Mouse (Mus musculus) gastrocnemius, adult 18-20 months (tissue): ENCODE data around the gene Gbp2. TPM values are rescaled to one million over a fixed set of nuclear protein-coding genes. Genes with fewer than 3 reads are reported as not detected.
"Not testable (repeated sequence)": the region's sequence is repeated elsewhere in the genome, so short reads cannot be mapped to it uniquely, and the experiment has no call there.

Experiments
- DNase-seq: peaks from one replicate; pipeline ENCODE4 v3.0.0; 2021; ENCODE audit warnings: low spot score
- long read RNA-seq, 2 experiments: library from polyadenylated mRNA; stranded (forward); transcript quantifications; one replicate each; pipeline ENCODE4 v2.0.0; 2021
- total RNA-seq, 2 experiments: library from RNA; stranded (reverse); gene quantifications; 2 replicates each; pipeline ENCODE4 v1.2.3; 2021

Gbp2 gene
- 1 to 10 TPM; 2.4 to 5.7 TPM for total RNA-seq
- long read RNA-seq, experiment 1, transcript Gbp2-201 (11 exons, 2,516 nt): major isoform, 13 of 15 reads
- long read RNA-seq, experiment 1, partial matches to known transcripts: 1 of 15 reads
- long read RNA-seq, experiment 1, other reads (novel, unspliced or antisense): 1 of 15 reads
- long read RNA-seq, experiment 2, transcript Gbp2-201 (11 exons, 2,516 nt): major isoform, 7 of 9 reads
- long read RNA-seq, experiment 2, partial matches to known transcripts: 2 of 9 reads
- long read RNA-seq, experiment 2, other reads (novel, unspliced or antisense): 0 of 9 reads

DNA sequence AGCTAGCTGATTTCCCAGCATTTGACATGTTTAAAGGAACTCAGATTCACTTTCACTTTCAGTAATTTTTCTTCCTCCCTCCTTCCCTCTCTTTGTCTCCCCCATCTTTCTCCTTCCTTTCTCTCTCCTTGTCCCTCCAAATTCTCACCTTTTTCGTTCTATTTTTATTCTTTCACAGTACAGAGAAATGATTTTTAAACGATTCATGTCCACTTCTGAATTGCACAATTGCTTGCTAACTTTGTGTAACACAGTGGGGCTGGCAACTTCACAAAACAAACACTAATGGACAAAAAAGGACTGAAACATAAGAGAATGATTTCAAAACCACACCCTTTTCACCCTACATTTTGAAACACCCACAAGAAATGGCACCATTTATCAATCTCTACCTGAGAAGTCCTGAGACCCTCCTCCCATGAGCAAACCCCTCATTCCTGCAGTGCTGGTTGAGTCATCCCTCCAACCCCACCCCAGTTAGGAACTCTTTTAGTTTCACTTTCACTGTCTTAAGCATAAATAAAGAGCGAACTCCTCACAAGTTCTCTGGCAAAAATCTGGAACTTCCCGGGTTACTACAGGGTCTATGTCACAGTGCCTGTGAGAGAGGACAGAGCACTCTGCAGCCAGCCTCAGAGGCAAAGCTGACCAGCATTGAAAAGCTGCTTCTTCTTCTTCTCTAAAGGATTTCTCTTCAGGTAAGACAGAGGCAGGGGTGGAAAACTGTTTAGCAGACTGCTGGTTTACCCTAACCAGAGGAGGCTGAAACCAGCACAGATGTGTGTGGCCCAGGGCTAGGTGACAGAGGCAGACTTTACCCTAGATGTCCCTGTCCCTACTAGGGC, at the start of gene Gbp2:
TSS of gene Gbp2 (plus strand) at position 492 of the 845 bp plus-strand sequence.
- peak; percentile 55 for DNase-seq

DNA sequence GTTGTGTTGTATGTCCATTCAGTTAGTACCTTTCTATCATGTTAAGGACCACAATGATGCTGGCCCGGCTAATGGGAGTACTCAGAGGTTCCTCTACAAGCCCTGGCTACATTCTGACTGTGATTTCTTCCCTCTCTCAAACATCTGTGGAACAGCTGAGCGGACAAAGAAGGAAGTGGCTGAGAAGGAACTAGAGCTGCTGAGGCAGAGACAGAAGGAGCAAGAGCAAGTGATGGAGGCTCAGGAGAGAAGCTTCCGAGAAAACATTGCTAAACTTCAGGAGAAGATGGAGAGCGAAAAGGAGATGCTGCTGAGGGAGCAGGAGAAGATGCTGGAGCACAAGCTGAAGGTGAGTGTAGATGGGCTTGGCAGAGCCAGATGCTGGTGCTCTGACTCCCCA, 49.7 kb upstream of the Gbp2 start:
- no peak for DNase-seq

- no peak for DNase-seq
Measured at GRCm38 (mm10) chr3:142577108-142577507, 43.3 kb upstream of the Gbp2 start.

- DNase-seq: no peak
Measured at GRCm38 (mm10) chr3:142578342-142578741, 42.1 kb upstream of the Gbp2 start.

DNA sequence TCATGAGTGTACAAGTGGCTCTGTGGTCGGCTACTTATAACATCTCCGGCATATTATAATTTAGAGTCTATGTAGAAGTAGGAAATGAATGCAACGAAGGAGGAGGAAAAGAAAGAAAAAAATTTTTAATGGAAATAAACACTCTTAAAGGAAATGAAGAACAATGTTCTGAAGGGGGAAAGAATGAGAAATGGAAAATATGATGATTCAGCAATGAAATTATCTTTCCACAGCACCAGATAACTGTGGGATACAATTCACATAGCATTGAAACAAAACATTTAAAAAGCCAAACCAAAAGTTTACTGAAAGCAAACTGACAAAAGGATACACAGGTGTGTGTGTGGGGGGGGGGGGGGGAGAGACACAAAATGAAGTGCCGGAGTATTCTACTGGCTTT, 37.3 kb upstream of the Gbp2 start:
- DNase-seq: no peak

DNA sequence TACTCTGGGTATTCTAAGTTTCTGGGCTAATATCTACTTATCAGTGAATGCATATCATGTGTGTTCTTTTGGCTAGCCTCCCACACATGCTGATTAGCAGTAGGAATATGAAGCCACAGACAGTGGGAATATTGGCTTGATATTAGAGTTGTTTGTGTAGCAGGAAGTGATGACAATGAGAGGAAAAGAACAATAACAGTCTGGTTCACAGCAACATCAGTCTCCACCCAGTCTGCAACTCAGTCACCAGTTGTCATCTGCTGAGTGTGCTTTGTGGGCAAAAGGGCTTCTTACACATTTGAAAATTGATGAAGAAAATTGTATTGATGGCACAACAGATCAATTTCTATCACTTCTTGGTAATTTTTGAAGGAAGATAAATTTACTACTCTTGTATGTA, 33.0 kb upstream of the Gbp2 start:
- no peak for DNase-seq

DNA sequence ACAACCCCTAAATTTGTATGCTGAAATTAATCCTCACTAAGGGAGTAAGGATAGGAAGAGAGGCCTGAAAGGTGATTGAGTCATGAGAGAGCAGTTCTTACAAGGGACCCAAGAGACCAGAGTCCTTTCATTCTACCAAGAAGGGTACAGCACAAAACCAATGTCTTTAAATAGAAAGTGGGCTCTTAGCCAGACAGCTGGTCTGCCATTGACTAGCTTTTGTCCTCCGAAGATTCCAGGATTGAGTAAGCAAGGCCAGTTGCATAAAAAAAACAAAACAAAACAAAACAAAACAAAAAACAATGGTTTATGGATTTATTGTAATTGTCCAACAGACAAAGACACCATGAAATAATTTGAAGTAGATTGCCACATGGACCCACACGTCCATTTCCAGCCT, 31.5 kb upstream of the Gbp2 start:
- DNase-seq: no peak

DNA sequence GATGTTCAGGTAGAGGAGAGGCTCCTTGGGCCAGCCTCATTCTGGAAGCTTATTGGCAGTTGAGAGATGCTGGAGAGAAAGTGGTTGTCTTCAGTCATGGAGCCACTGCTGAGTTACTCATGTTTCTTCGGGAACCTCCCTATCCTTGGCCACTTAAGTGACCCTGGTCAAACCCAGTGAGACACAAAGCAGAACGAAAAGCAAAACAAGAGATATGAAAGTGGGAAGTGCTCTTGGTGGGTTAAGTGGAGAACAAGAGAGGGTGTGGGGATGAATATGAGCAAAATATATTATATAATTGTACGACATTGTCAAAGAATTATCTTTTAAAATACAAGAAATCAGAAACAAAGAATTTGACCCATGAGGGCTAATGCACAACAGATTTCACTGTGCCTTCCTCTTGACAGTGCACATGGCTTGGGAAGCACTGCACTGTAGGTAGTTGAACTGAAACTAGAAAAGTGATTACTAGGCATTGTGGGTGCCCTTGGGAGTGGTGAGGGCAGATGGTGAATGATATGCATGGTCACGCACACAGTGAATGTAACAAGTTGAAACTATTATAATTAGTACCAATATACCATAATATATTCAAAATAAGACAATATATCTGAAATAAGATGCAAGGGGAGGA, 29.9 kb upstream of the Gbp2 start:
- no peak for DNase-seq

GRCm38 (mm10) chr3:142594547-142594946, 25.9 kb upstream of the Gbp2 start, which contains the start of gene Gbp2b:
Gbp2b (plus strand) TSS chr3:142594847.
- no peak for DNase-seq

GRCm38 (mm10) chr3:142597923-142598322, 22.5 kb upstream of the Gbp2 start:
- DNase-seq: no peak

- DNase-seq: no peak
Measured at GRCm38 (mm10) chr3:142601675-142602074, 18.7 kb upstream of the Gbp2 start.

- DNase-seq: no peak
Measured at GRCm38 (mm10) chr3:142618658-142619057, 1.7 kb upstream of the Gbp2 start.

DNA sequence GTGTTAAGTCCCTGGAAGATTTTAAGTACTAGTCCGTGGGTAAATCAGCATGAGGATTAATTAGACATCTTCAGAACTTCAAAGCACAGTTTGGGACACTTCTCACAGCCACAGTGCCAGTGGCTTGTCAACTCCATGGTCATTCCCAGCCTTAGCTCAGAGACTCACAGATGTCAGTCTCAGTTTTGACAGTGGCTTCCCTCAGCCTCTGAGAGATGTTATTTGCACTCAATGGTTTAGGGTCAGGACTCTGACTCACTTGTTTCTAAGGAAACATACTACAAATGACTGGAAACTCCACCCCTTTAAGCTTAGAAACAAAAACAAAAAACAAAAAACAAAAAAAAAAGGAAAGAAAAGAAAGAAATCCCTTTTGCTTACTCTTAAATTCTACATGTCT, 796 bp upstream of the Gbp2 start:
- no peak for DNase-seq

- DNase-seq: no peak
Measured at GRCm38 (mm10) chr3:142620956-142621562, 657 bp downstream of the Gbp2 start.

DNA sequence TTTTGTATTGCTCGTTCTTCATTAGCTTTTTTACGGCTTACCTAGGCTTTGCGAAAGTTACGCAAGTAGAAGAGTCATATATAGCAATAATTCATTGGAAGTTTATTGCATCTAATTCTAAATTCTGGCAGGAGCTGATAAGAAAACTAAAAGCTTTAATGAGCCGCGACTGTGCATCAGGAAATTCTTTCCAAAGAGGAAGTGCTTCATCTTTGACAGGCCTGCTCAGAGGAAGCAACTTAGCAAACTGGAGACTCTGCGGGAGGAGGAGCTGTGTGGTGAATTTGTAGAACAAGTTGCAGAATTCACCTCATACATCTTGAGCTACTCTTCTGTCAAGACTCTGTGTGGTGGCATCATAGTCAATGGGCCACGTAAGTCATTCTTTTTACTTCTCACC, 10.0 kb downstream of the Gbp2 start:
- no peak for DNase-seq

DNA sequence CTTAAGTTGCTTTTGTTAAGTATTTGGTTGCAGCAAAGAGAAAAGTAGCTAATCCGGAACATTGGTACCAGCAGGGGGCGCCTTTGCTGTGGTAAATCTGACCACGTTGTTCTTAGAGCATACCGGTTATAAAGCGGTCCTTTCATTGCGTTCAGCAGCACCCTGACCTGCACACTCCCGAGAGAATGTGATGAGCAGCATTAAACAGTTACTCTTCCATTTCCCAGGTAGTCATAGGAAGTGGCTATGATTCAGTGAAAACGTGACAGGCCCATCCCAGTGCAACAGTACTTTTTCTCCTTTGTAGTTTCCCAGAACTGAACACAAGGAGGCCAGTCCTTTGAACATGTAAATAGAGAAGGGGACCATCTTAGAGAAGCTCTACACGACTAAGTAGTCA, 19.8 kb downstream of the Gbp2 start:
- peak; percentile 57 for DNase-seq

DNA sequence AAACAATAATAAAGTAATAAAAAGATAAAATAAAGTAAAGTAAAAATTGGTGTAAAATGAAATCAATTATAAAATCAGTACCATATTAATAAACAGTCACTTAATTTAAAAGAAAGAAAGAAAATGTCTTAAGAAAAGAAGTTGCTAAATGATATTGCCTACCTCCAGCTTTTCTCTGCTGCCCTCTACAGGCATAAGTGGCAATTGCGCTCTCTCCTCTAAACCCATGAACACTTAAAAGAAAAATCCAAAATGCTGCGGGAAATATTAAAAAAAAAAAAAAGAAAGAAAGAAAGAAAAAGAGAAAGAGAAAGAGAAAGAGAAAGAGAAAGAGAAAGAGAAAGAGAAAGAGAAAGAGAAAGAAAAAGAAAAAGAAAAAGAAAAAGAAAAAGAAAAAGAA, 25.5 kb downstream of the Gbp2 start:
- DNase-seq: peak; percentile 65

DNA sequence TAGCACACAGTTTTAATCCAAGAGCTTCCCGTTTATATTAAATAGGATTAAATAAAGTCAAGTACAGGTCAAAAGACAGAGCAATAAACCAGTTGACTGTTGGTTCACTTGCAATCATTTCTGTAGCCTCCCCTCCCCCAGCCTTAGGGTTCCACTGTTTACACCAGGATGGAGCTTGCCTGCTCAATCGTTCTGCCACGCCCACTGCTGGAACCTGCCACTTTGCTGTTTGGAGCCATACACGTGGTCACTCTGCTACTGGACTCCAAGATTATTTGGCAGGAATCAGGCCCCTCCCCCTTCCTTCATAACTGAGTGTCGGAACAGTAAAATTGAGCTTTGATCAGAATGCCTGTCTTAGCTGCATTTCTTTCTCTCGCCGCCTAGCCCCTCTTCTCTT, 27.4 kb downstream of the Gbp2 start:
- not testable (repeated sequence) for DNase-seq

- no peak for DNase-seq
Measured at GRCm38 (mm10) chr3:142650205-142650604, 29.8 kb downstream of the Gbp2 start.

- DNase-seq: no peak
Measured at GRCm38 (mm10) chr3:142664723-142665122, 44.3 kb downstream of the Gbp2 start.

GRCm38 (mm10) chr3:142674607-142675006, 54.2 kb downstream of the Gbp2 start:
- no peak for DNase-seq
